Mouse (Mus musculus): ENCODE measurements at regions not wholly inside any gene's neighbourhood (a gene's known extent, or its start where the extent isn't known, plus 50 kb on each side); places are given as distances from the start of the nearest gene placed in this dataset.

- Histone ChIP-seq H3K9me3 (ENCODE audit: control insufficient read depth, low read length) (no peaks in the 10 kb centered on the region), H3K4me3 (ENCODE audit: low read depth, low read length) (no peak overlapping the region), H3K4me1 (ENCODE audit: control insufficient read depth, insufficient read depth, low read length) (no peaks in the 10 kb centered on the region), H3K9ac (ENCODE audit: low read depth, low read length) (no peak overlapping the region), H3K27me3 (replicated peaks; ENCODE audit: control insufficient read depth, insufficient read depth, low read length) (no peaks in the 10 kb centered on the region), H3K27ac (replicated peaks; ENCODE audit: low read depth, low read length) (no peak overlapping the region), H3K36me3 (ENCODE audit: control insufficient read depth, insufficient read depth, low read length) (no peaks in the 10 kb centered on the region), H3K4me2 (ENCODE audit: low read depth, low read length) (no peak overlapping the region)
- 50% methylated on average over 10 of the region's 10 CpGs for WGBS
- DNase-seq (ENCODE audit: low spot score) (no peak), ATAC-seq (ENCODE audit: low read depth) (no peak)
These were observed 72.9 kb upstream of the Lmo2 start for GRCm38 (mm10) chr2:103884926-103885325.

GRCm38 (mm10) chr2:103888023-103888422 is 69.8 kb upstream of the Lmo2 start:
- H3K9me3 ChIP-seq (ENCODE audit: control insufficient read depth, low read length) = no peaks in the 10 kb centered on the region
- no peaks in the 10 kb centered on the region for H3K27me3 ChIP-seq (replicated peaks; ENCODE audit: control insufficient read depth, insufficient read depth, low read length)
- no peaks in the 10 kb centered on the region for H3K4me1 ChIP-seq (ENCODE audit: control insufficient read depth, insufficient read depth, low read length)
- no peak overlapping the region for H3K9ac ChIP-seq (ENCODE audit: low read depth, low read length)
- ATAC-seq (ENCODE audit: low read depth) (no peak), DNase-seq (ENCODE audit: low spot score) (no peak)
- no peaks in the 10 kb centered on the region for H3K36me3 ChIP-seq (ENCODE audit: control insufficient read depth, insufficient read depth, low read length)
- H3K4me2 ChIP-seq (ENCODE audit: low read depth, low read length) = no peak overlapping the region
- WGBS = 88% methylated on average over 7 of the region's 7 CpGs
- H3K4me3 ChIP-seq (ENCODE audit: low read depth, low read length) = no peak overlapping the region
- H3K27ac ChIP-seq (replicated peaks; ENCODE audit: low read depth, low read length) = no peak overlapping the region

GRCm38 (mm10) chr2:103891240-103891767 is 66.5 kb upstream of the Lmo2 start:
- no peak overlapping the region for H3K4me2 ChIP-seq (ENCODE audit: low read depth, low read length)
- H3K27me3 ChIP-seq (replicated peaks; ENCODE audit: control insufficient read depth, insufficient read depth, low read length) = no peaks in the 10 kb centered on the region
- H3K4me1 ChIP-seq (ENCODE audit: control insufficient read depth, insufficient read depth, low read length) = no peaks in the 10 kb centered on the region
- ATAC-seq (ENCODE audit: low read depth) = peak; percentile 44; the same call in 1 of the 2 replicates
- 4% methylated on average over 9 of the region's 9 CpGs for WGBS
- H3K27ac ChIP-seq (replicated peaks; ENCODE audit: low read depth, low read length) = no peak overlapping the region
- no peaks in the 10 kb centered on the region for H3K36me3 ChIP-seq (ENCODE audit: control insufficient read depth, insufficient read depth, low read length)
- no peaks in the 10 kb centered on the region for H3K9me3 ChIP-seq (ENCODE audit: control insufficient read depth, low read length)
- DNase-seq (ENCODE audit: low spot score) = peak; percentile 34
- H3K9ac ChIP-seq (ENCODE audit: low read depth, low read length) = no peak overlapping the region
- H3K4me3 ChIP-seq (ENCODE audit: low read depth, low read length) = no peak overlapping the region

GRCm38 (mm10) chr2:103893159-103893740 is 64.5 kb upstream of the Lmo2 start:
- 96% methylated on average over 2 of the region's 2 CpGs for WGBS
- ATAC-seq (ENCODE audit: low read depth) = no peak
- no peak overlapping the region for H3K4me3 ChIP-seq (ENCODE audit: low read depth, low read length)
- no peak overlapping the region for H3K9ac ChIP-seq (ENCODE audit: low read depth, low read length)
- DNase-seq (ENCODE audit: low spot score) = no peak
- no peaks in the 10 kb centered on the region for H3K36me3 ChIP-seq (ENCODE audit: control insufficient read depth, insufficient read depth, low read length)
- H3K4me1 ChIP-seq (ENCODE audit: control insufficient read depth, insufficient read depth, low read length) = no peaks in the 10 kb centered on the region
- no peak overlapping the region for H3K27ac ChIP-seq (replicated peaks; ENCODE audit: low read depth, low read length)
- H3K4me2 ChIP-seq (ENCODE audit: low read depth, low read length) = no peak overlapping the region
- H3K27me3 ChIP-seq (replicated peaks; ENCODE audit: control insufficient read depth, insufficient read depth, low read length) = no peaks in the 10 kb centered on the region
- H3K9me3 ChIP-seq (ENCODE audit: control insufficient read depth, low read length) = no peaks in the 10 kb centered on the region

GRCm38 (mm10) chr2:103893805-103894204 is 64.0 kb upstream of the Lmo2 start:
- no peak for DNase-seq (ENCODE audit: low spot score)
- WGBS = 41% methylated on average over 2 of the region's 2 CpGs
- ATAC-seq (ENCODE audit: low read depth) = no peak

GRCm38 (mm10) chr2:103894981-103895676 is 62.7 kb upstream of the Lmo2 start:
- Histone ChIP-seq H3K4me1 (ENCODE audit: control insufficient read depth, insufficient read depth, low read length) (no peaks in the 10 kb centered on the region), H3K4me2 (ENCODE audit: low read depth, low read length) (no peak overlapping the region), H3K9me3 (ENCODE audit: control insufficient read depth, low read length) (no peaks in the 10 kb centered on the region), H3K4me3 (ENCODE audit: low read depth, low read length) (no peak overlapping the region), H3K27ac (replicated peaks; ENCODE audit: low read depth, low read length) (no peak overlapping the region), H3K27me3 (replicated peaks; ENCODE audit: control insufficient read depth, insufficient read depth, low read length) (no peaks in the 10 kb centered on the region), H3K9ac (ENCODE audit: low read depth, low read length) (no peak overlapping the region), H3K36me3 (ENCODE audit: control insufficient read depth, insufficient read depth, low read length) (no peaks in the 10 kb centered on the region)
- no peak for DNase-seq (ENCODE audit: low spot score)
- ATAC-seq (ENCODE audit: low read depth) = no peak
- WGBS = 55% methylated on average over 12 of the region's 12 CpGs

More at GRCm38 (mm10) chr2:103893805-103894204, 64.0 kb upstream of the Lmo2 start:
- Histone ChIP-seq H3K9me3 (ENCODE audit: control insufficient read depth, low read length) (no peaks in the 10 kb centered on the region), H3K4me2 (ENCODE audit: low read depth, low read length) (no peak overlapping the region), H3K27me3 (replicated peaks; ENCODE audit: control insufficient read depth, insufficient read depth, low read length) (no peaks in the 10 kb centered on the region), H3K4me1 (ENCODE audit: control insufficient read depth, insufficient read depth, low read length) (no peaks in the 10 kb centered on the region), H3K9ac (ENCODE audit: low read depth, low read length) (no peak overlapping the region), H3K4me3 (ENCODE audit: low read depth, low read length) (no peak overlapping the region), H3K27ac (replicated peaks; ENCODE audit: low read depth, low read length) (no peak overlapping the region), H3K36me3 (ENCODE audit: control insufficient read depth, insufficient read depth, low read length) (no peaks in the 10 kb centered on the region)

GRCm38 (mm10) chr2:103896160-103896559 is 61.6 kb upstream of the Lmo2 start:
- Histone ChIP-seq H3K27me3 (replicated peaks; ENCODE audit: control insufficient read depth, insufficient read depth, low read length) (no peaks in the 10 kb centered on the region), H3K4me1 (ENCODE audit: control insufficient read depth, insufficient read depth, low read length) (no peaks in the 10 kb centered on the region), H3K9me3 (ENCODE audit: control insufficient read depth, low read length) (no peaks in the 10 kb centered on the region), H3K36me3 (ENCODE audit: control insufficient read depth, insufficient read depth, low read length) (no peaks in the 10 kb centered on the region), H3K27ac (replicated peaks; ENCODE audit: low read depth, low read length) (no peak overlapping the region), H3K4me2 (ENCODE audit: low read depth, low read length) (no peak overlapping the region), H3K4me3 (ENCODE audit: low read depth, low read length) (no peak overlapping the region), H3K9ac (ENCODE audit: low read depth, low read length) (no peak overlapping the region)
- 43% methylated on average over 5 of the region's 5 CpGs for WGBS
- ATAC-seq (ENCODE audit: low read depth) (no peak), DNase-seq (ENCODE audit: low spot score) (no peak)

GRCm38 (mm10) chr2:103896814-103897213 is 61.0 kb upstream of the Lmo2 start:
- Histone ChIP-seq H3K4me1 (ENCODE audit: control insufficient read depth, insufficient read depth, low read length) (0 out of 2 replicates have a peak, but pooled peaks cover 4% of the 10 kb centered on the region), H3K4me2 (ENCODE audit: low read depth, low read length) (no peak overlapping the region), H3K27me3 (replicated peaks; ENCODE audit: control insufficient read depth, insufficient read depth, low read length) (no peaks in the 10 kb centered on the region), H3K4me3 (ENCODE audit: low read depth, low read length) (no peak overlapping the region), H3K27ac (replicated peaks; ENCODE audit: low read depth, low read length) (no peak overlapping the region), H3K36me3 (ENCODE audit: control insufficient read depth, insufficient read depth, low read length) (no peaks in the 10 kb centered on the region), H3K9me3 (ENCODE audit: control insufficient read depth, low read length) (no peaks in the 10 kb centered on the region), H3K9ac (ENCODE audit: low read depth, low read length) (no peak overlapping the region)
- DNase-seq (ENCODE audit: low spot score) = no peak
- WGBS = 20% methylated on average over 3 of the region's 3 CpGs
- no peak for ATAC-seq (ENCODE audit: low read depth)

- ATAC-seq (ENCODE audit: low read depth) = no peak
- WGBS = 88% methylated on average over 6 of the region's 6 CpGs
These were observed 58.1 kb upstream of the Lmo2 start for GRCm38 (mm10) chr2:103899713-103900112.

More at GRCm38 (mm10) chr2:103899713-103900112, 58.1 kb upstream of the Lmo2 start:
- no peak overlapping the region for H3K9ac ChIP-seq (ENCODE audit: low read depth, low read length)
- no peaks in the 10 kb centered on the region for H3K9me3 ChIP-seq (ENCODE audit: control insufficient read depth, low read length)
- H3K4me1 ChIP-seq (ENCODE audit: control insufficient read depth, insufficient read depth, low read length) = 0 out of 2 replicates have a peak, but pooled peaks cover 4% of the 10 kb centered on the region
- DNase-seq (ENCODE audit: low spot score) = no peak
- no peaks in the 10 kb centered on the region for H3K27me3 ChIP-seq (replicated peaks; ENCODE audit: control insufficient read depth, insufficient read depth, low read length)
- no peak overlapping the region for H3K4me3 ChIP-seq (ENCODE audit: low read depth, low read length)
- no peaks in the 10 kb centered on the region for H3K36me3 ChIP-seq (ENCODE audit: control insufficient read depth, insufficient read depth, low read length)
- no peak overlapping the region for H3K4me2 ChIP-seq (ENCODE audit: low read depth, low read length)
- H3K27ac ChIP-seq (replicated peaks; ENCODE audit: low read depth, low read length) = no peak overlapping the region

Measured in embryonic facial prominence, embryonic 14.5 days (tissue).